Mouse (Mus musculus) right cerebral cortex, postnatal 14 days (tissue): ENCODE measurements around the gene Ubash3b.

ENCODE experiments used
- DNase-seq: peaks from one replicate; pipeline ENCODE4 v3.0.0; 2022

The Ubash3b gene

GRCm38 (mm10) chr9:41161413-41161812, at the start of gene Ubash3b:
Gene Ubash3b (minus strand): TSS chr9:41161697.
- DNase-seq, result no peak

GRCm38 (mm10) chr9:41207130-41208104, 45.9 kb upstream of the Ubash3b start:
- DNase-seq, result peak; percentile 96

GRCm38 (mm10) chr9:41206717-41207116, 45.2 kb upstream of the Ubash3b start:
- no peak for DNase-seq

- DNase-seq, result no peak
Measured at GRCm38 (mm10) chr9:41205267-41205666, 43.8 kb upstream of the Ubash3b start.

- DNase-seq, result no peak
Measured at GRCm38 (mm10) chr9:41199456-41200252, 38.2 kb upstream of the Ubash3b start.

GRCm38 (mm10) chr9:41198501-41199265, 37.2 kb upstream of the Ubash3b start:
- no peak for DNase-seq

- DNase-seq, result no peak
Measured at GRCm38 (mm10) chr9:41195742-41196311, 34.3 kb upstream of the Ubash3b start.

GRCm38 (mm10) chr9:41191651-41192210, 30.2 kb upstream of the Ubash3b start:
- DNase-seq, result no peak

GRCm38 (mm10) chr9:41190745-41191482, 29.4 kb upstream of the Ubash3b start:
- DNase-seq, result peak; percentile 79

GRCm38 (mm10) chr9:41187939-41188338, 26.4 kb upstream of the Ubash3b start:
- DNase-seq, result no peak

GRCm38 (mm10) chr9:41187498-41187897, 26.0 kb upstream of the Ubash3b start:
- DNase-seq, result no peak

GRCm38 (mm10) chr9:41185331-41185730, 23.8 kb upstream of the Ubash3b start:
- no peak for DNase-seq

- DNase-seq, result peak; percentile 49
Measured at GRCm38 (mm10) chr9:41182550-41182949, 21.1 kb upstream of the Ubash3b start.

GRCm38 (mm10) chr9:41181803-41182202, 20.3 kb upstream of the Ubash3b start:
- no peak for DNase-seq

- DNase-seq, result no peak
Measured at GRCm38 (mm10) chr9:41181372-41181771, 19.9 kb upstream of the Ubash3b start.

GRCm38 (mm10) chr9:41179056-41179455, 17.6 kb upstream of the Ubash3b start:
- DNase-seq, result no peak

GRCm38 (mm10) chr9:41173158-41173557, 11.7 kb upstream of the Ubash3b start:
- DNase-seq, result no peak

- DNase-seq, result no peak
Measured at GRCm38 (mm10) chr9:41172426-41172825, 10.9 kb upstream of the Ubash3b start.

GRCm38 (mm10) chr9:41170026-41170425, 8.5 kb upstream of the Ubash3b start:
- DNase-seq, result no peak

- DNase-seq, result no peak
Measured at GRCm38 (mm10) chr9:41168656-41169055, 7.2 kb upstream of the Ubash3b start.

- no peak for DNase-seq
Measured at GRCm38 (mm10) chr9:41168206-41168605, 6.7 kb upstream of the Ubash3b start.
